Mouse (Mus musculus): ENCODE data around the gene Vps53. TPM values are rescaled to one million over a fixed set of nuclear protein-coding genes. Genes with fewer than 3 reads are reported as not detected.

The Vps53 gene
- polyA plus RNA-seq, 1 experiment from 2014 or later: 67.6 TPM

DNA sequence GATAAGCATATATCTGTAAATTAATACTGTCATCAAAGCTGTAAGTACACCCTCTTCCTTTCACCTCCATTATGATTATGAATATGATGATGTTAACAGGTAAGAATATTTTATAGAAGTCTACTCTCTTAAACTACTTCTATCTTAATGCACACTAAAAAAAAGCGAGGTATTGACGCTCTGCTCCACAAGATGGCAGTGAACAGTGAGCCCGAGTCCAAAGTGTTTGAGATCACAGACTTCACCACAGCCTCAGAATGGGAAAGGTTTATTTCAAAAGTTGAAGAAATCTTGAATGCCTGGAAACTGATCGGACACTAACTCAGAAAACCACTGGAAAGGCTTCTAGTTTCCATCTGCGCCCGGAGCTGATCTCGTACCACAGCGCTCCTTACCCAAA, 85.8 kb downstream of the Vps53 start:
- Histone ChIP-seq H3K4me3 (no peak overlapping the region), H3K27me3 (no peaks in the 10 kb centered on the region), H3K4me1 (no peaks in the 10 kb centered on the region), H3K4me2 (replicated peaks) (no peak overlapping the region), H3K36me3 (peaks cover 27% of the 10 kb centered on the region), H3K9me3 (no peaks in the 10 kb centered on the region), H3K27ac (replicated peaks) (no peak overlapping the region), H3K9ac (replicated peaks) (no peak overlapping the region)
- no peak for ATAC-seq (replicated peaks)
- 91% methylated on average over 8 of the region's 8 CpGs for WGBS

DNA sequence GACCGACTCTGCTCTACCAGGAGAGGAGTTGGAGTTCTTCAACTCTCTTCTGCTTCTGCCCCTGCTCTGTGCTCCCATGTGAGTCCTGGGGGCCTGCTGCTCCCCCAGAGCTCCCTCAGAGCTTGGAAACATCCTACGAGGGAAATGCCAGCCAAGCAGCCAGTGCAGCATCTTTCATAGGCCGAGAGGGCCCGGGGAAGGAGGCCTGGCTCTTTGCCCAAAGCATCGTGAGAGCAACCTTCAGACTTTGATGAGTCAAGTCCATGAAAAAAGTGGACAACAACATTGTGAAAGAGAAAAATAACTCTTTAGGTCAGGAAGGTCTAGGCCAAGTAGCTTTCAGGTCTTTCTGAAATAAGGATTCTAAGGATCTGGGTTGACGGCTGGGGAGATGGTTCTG, 89.7 kb downstream of the Vps53 start:
- Histone ChIP-seq H3K9ac (replicated peaks) (no peak overlapping the region), H3K4me1 (no peaks in the 10 kb centered on the region), H3K36me3 (peaks cover 33% of the 10 kb centered on the region), H3K4me3 (no peak overlapping the region), H3K27ac (replicated peaks) (no peak overlapping the region), H3K27me3 (no peaks in the 10 kb centered on the region), H3K4me2 (replicated peaks) (no peak overlapping the region), H3K9me3 (no peaks in the 10 kb centered on the region)
- no peak for ATAC-seq (replicated peaks)
- WGBS: 74% methylated on average over 6 of the region's 6 CpGs

DNA sequence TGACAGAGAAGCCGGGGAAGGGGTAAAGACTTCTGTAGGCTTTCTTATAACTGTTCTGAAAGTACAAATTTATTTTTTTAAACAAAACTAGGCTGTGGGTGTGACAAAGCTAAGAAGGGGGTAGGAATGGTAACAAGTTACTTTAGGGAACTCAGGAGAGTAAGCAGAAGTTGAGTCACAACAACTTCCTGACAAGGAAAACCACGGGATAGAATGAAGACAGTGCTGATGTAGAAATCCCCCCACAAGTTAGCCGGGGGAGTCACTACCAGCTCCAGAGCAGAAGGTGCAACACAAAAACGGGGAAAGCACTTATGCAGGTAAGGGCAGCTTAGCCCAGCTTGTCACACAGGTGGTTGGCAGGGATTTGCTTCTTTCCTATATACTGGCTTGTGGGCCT, 90.9 kb downstream of the Vps53 start:
- no peaks in the 10 kb centered on the region for H3K27me3 ChIP-seq
- H3K4me3 ChIP-seq: no peak overlapping the region
- WGBS: 88% methylated on average over 4 of the region's 4 CpGs
- no peak overlapping the region for H3K27ac ChIP-seq (replicated peaks)
- no peak for ATAC-seq (replicated peaks)
- H3K36me3 ChIP-seq: peaks cover 33% of the 10 kb centered on the region
- H3K4me1 ChIP-seq: no peaks in the 10 kb centered on the region
- H3K9ac ChIP-seq (replicated peaks): no peak overlapping the region
- H3K4me2 ChIP-seq (replicated peaks): no peak overlapping the region
- H3K9me3 ChIP-seq: no peaks in the 10 kb centered on the region

DNA sequence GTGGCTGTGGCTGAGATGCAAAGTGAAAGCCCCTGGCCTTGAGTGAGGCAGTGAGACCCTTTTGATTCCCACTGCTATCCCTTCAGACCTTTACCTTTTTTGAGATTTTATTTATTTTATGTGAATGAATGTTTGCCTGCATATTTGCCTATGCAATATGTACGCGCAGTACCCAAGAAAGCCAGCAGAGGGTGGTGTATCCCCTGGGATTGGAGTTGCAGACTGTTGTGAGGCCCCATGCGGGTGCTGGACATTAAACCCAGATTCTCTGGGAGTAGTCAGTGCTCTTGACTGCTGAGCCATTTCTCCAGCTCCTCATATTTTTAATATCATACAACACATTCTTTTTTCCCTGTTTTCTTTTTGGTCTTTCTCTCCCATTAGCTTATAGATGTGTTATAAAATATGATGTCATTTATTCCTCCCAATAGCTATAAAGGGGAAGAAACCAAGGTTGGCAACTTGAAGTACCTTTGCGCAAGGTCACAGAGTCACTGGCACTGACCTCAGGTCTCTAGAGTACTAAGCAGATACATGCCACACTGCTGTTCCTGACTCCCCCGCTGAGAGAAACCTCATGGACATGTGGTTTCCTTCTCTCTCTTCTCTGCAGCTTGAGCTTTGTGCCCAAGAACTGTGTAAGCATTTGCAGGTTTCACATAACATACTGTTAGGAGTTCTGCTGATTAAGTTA, 93.4 kb downstream of the Vps53 start:
- Histone ChIP-seq H3K9me3 (no peaks in the 10 kb centered on the region), H3K27me3 (no peaks in the 10 kb centered on the region), H3K4me2 (replicated peaks) (no peak overlapping the region), H3K9ac (replicated peaks) (no peak overlapping the region), H3K36me3 (peaks cover 30% of the 10 kb centered on the region), H3K4me3 (no peak overlapping the region), H3K27ac (replicated peaks) (no peak overlapping the region), H3K4me1 (no peaks in the 10 kb centered on the region)
- 67% methylated on average over 5 of the region's 5 CpGs for WGBS
- ATAC-seq (replicated peaks): no peak

DNA sequence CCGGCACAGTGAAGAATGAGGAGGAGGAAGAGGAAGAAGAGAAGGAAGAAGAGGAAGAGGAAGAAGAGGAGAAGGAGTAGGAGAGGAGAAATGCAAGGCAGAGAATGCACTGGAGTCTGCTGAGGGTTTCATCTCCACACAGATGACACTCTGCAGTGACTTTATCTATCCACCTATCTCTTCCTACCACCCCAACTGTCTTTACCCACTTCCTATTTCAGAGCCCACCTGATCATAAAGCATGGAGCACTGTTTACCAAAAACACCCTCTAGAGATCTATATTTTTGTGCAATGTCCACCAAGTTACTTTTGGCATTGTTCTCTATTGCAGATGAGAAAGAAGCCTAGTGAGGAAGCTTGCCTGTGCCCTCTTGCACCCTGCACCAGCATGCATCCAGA, 94.5 kb downstream of the Vps53 start:
- Histone ChIP-seq H3K4me3 (no peak overlapping the region), H3K27me3 (no peaks in the 10 kb centered on the region), H3K9me3 (no peaks in the 10 kb centered on the region), H3K36me3 (peaks cover 31% of the 10 kb centered on the region), H3K27ac (replicated peaks) (no peak overlapping the region), H3K4me1 (no peaks in the 10 kb centered on the region), H3K9ac (replicated peaks) (no peak overlapping the region), H3K4me2 (replicated peaks) (no peak overlapping the region)
- 94% methylated on average over 1 of the region's 1 CpGs for WGBS
- ATAC-seq (replicated peaks): no peak

DNA sequence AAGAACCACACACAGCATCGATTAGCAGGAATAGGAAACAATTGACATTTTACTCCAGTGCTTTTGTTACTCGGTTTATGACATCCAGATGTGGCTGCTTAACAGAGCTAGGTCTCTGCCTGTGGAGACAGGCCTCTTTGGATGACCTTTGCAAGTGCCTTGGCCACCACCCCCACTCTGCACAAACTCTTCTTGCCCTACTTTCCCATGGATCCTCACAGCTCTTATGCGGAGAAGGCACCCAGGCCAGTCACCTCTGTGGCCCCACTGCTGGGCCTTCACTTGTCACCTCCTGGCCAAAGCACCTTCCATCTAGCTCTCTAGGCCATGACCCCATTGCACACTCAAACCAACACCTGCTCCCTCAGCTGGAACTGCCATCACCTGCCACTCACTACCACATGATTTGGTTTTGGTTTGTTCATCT, 95.5 kb downstream of the Vps53 start:
- 92% methylated on average over 3 of the region's 3 CpGs for WGBS
- Histone ChIP-seq H3K36me3 (peaks cover 31% of the 10 kb centered on the region), H3K4me1 (no peaks in the 10 kb centered on the region), H3K9ac (replicated peaks) (no peak overlapping the region), H3K4me2 (replicated peaks) (no peak overlapping the region), H3K27me3 (no peaks in the 10 kb centered on the region), H3K27ac (replicated peaks) (no peak overlapping the region), H3K9me3 (no peaks in the 10 kb centered on the region), H3K4me3 (no peak overlapping the region)
- ATAC-seq (replicated peaks): no peak

DNA sequence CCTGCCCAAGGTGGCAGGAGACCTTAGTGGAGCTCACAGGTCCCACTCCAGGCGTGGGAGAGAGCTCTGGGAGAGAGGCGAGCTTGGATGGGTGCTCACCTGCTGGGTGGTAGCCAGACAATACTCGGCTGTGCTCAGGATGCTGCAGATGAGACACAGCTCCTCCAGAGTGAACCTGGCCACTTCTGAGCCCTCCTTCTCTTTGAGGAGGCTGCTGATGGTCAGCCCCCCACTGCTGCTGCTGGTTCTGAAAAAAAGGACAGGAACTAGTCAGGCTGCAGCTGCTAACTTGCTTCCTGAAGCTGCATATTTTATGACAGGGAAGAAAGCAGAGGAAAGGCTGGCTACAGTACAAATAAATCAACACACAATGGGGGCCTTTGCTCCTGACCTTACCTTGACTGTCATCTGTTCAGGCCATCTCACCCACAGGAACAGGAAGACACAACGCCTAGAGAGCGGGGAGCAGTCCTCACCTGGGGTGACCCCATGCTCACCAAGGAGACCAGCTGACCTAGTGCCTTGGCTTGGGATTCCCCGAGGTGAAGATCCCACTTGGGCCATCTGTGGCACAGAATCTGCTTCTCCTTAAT, 98.3 kb downstream of the Vps53 start:
- H3K36me3 ChIP-seq: peaks cover 27% of the 10 kb centered on the region
- no peaks in the 10 kb centered on the region for H3K27me3 ChIP-seq
- no peak overlapping the region for H3K4me2 ChIP-seq (replicated peaks)
- no peak overlapping the region for H3K9ac ChIP-seq (replicated peaks)
- no peak overlapping the region for H3K4me3 ChIP-seq
- H3K9me3 ChIP-seq: no peaks in the 10 kb centered on the region
- H3K4me1 ChIP-seq: no peaks in the 10 kb centered on the region
- 86% methylated on average over 6 of the region's 6 CpGs for WGBS
- no peak for ATAC-seq (replicated peaks)
- no peak overlapping the region for H3K27ac ChIP-seq (replicated peaks)

DNA sequence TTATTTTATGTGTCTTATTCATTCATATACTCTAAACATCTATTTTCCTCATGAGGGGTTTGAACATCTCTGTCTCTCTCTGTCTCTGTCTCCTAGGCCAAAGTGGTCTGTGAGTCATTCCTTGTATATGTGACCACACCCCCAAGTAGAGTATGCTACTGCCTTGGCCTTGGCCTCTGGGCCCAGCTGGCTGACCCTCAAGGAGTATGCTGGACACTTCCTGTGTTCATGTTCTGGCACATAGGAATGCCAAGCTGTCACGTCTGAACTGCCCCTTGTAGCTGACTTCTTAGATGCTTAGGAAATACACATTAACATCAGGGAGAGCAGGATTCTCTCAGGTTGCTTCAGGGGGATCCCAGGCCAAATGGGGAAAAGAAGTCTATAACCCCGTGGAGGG, 99.2 kb downstream of the Vps53 start:
- H3K4me1 ChIP-seq: no peaks in the 10 kb centered on the region
- H3K9me3 ChIP-seq: no peaks in the 10 kb centered on the region
- H3K4me3 ChIP-seq: no peak overlapping the region
- WGBS: 81% methylated on average over 2 of the region's 2 CpGs
- no peak overlapping the region for H3K27ac ChIP-seq (replicated peaks)
- ATAC-seq (replicated peaks): no peak
- no peak overlapping the region for H3K4me2 ChIP-seq (replicated peaks)
- no peak overlapping the region for H3K9ac ChIP-seq (replicated peaks)
- peaks cover 29% of the 10 kb centered on the region for H3K36me3 ChIP-seq
- no peaks in the 10 kb centered on the region for H3K27me3 ChIP-seq

DNA sequence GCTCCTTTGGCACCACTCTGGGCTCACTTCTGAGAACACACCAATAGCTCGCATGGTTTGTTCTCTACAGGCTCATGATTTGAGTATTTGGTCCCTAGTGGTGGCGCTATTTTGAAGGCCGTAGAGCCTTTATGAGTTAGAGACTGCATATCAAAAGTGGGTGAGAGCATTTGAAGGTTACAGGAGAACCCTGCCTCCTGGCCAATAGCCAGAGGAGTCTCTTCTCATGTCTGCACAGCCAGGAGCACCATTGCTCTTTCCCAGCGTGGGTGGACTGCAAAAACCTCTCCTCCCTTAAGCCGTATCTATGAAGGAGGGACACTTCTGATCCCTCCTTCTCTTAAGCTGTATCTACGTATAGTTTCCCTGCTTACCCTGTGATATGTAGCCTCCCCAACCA, 102.1 kb downstream of the Vps53 start:
- no peak overlapping the region for H3K27ac ChIP-seq (replicated peaks)
- peaks cover 35% of the 10 kb centered on the region for H3K36me3 ChIP-seq
- H3K9me3 ChIP-seq: no peaks in the 10 kb centered on the region
- H3K4me2 ChIP-seq (replicated peaks): no peak overlapping the region
- no peak for ATAC-seq (replicated peaks)
- H3K9ac ChIP-seq (replicated peaks): no peak overlapping the region
- 88% methylated on average over 6 of the region's 6 CpGs for WGBS
- no peaks in the 10 kb centered on the region for H3K27me3 ChIP-seq
- H3K4me3 ChIP-seq: no peak overlapping the region
- no peaks in the 10 kb centered on the region for H3K4me1 ChIP-seq

DNA sequence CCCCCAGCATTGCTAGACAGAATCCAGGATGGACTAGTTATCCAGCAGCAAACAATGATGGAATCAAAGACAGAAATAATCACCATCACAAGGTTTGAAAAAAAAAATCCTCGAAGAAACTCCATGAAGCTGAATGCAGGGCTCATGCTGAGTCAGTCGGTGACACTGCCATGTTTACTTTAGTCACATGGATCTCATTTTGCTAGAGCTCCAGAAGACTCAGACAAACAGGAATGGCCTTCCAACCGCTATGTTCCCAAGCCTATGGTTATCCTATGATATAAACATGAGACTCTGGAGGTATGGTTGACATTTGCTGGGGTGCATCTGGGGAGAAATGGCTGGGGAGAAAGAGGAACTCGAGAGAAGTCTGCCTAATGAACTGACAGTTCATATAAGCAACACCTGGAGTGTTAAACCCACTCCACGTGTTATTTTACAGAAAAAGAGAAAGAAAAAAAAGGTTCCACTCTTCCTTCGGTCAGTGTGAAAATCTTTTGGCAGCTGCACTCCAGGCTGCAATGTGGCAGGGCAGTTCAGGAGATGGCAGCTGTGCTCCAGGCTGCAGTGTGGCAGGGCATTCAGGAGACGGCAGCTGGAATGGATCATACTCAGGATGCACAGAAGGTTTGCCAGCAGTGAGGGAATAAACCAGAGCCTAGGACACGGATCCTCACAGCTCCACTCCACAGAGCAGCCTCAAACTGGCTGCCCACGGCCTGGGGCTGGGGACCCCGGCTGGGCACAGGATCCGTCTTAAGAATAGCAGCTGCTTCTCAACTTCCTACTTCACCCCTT, 105.0 kb downstream of the Vps53 start:
- no peak for ATAC-seq (replicated peaks)
- Histone ChIP-seq H3K27ac (replicated peaks) (no peak overlapping the region), H3K36me3 (peaks cover 28% of the 10 kb centered on the region), H3K4me1 (no peaks in the 10 kb centered on the region), H3K9ac (replicated peaks) (no peak overlapping the region), H3K9me3 (no peaks in the 10 kb centered on the region), H3K4me3 (no peak overlapping the region), H3K27me3 (no peaks in the 10 kb centered on the region), H3K4me2 (replicated peaks) (no peak overlapping the region)
- 71% methylated on average over 11 of the region's 11 CpGs for WGBS

DNA sequence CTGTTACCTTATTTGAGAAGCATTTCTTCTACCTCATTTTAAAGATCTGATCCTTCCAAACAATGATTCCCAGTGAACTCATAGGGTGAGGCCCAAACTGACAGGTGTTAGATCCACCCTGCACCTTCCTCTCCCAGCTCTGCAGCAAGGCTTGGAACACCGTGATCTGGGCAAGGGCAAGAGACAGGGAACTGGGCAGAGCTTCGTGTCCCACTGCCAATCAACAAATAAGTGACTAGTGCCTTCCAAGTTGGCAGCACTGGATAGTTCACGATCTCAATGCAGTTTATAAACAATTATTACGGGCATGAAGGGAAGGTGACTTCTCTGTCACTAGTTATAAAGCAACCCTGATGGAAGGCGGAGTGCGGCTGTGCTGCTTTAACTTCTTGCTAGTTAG, 109.6 kb downstream of the Vps53 start:
- H3K27ac ChIP-seq (replicated peaks): no peak overlapping the region
- no peaks in the 10 kb centered on the region for H3K27me3 ChIP-seq
- no peaks in the 10 kb centered on the region for H3K9me3 ChIP-seq
- 91% methylated on average over 6 of the region's 6 CpGs for WGBS
- peaks cover 16% of the 10 kb centered on the region for H3K36me3 ChIP-seq
- no peak overlapping the region for H3K9ac ChIP-seq (replicated peaks)
- no peaks in the 10 kb centered on the region for H3K4me1 ChIP-seq
- ATAC-seq (replicated peaks): no peak
- no peak overlapping the region for H3K4me2 ChIP-seq (replicated peaks)
- H3K4me3 ChIP-seq: no peak overlapping the region

DNA sequence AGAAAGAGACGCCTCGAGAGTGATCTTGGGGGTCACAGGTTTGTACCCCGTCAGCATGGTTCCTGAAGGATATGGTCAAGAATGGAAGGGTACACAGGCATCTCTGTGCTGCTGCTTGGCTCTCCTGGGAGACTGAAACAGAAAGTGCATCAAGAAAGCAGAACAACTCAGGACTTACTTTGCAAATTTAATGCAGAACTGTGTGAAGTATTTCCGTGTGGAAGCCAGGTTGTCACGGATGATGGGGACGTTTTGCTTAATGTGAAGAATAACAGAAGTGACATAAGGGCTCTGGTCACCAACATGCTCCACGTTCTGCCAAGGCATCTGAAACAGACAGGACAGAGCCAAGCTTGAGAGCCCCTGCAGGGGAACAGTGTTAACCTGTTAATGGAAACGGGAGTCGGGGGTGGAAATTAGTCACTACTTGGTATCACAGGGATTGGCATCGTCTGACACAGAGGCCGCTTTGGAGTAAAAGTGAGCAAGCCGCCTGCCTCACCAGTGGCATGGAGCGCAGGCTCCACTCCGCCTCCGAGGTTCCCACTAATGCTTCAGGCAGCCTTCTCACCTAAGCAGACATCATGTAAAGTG, 112.8 kb downstream of the Vps53 start:
- Histone ChIP-seq H3K4me1 (no peaks in the 10 kb centered on the region), H3K9ac (replicated peaks) (no peak overlapping the region), H3K4me3 (no peak overlapping the region), H3K36me3 (peaks cover 17% of the 10 kb centered on the region), H3K27ac (replicated peaks) (no peak overlapping the region), H3K9me3 (no peaks in the 10 kb centered on the region), H3K4me2 (replicated peaks) (no peak overlapping the region), H3K27me3 (no peaks in the 10 kb centered on the region)
- no peak for ATAC-seq (replicated peaks)
- WGBS: 86% methylated on average over 15 of the region's 15 CpGs

All from forebrain, embryonic 15.5 days (tissue).